Mouse (Mus musculus) left cerebral cortex, adult 18-20 months (tissue): ENCODE measurements around the gene Vti1b. TPM values are rescaled to one million over a fixed set of nuclear protein-coding genes. Genes with fewer than 3 reads are reported as not detected.
A peak's percentile ranks its signal among the peaks of the same experiment; 100 is the strongest.

Source experiments
- DNase-seq, 2 experiments: peaks; one replicate each; pipeline ENCODE4 v3.0.0; 2021 to 2022; ENCODE audit warnings: low spot score in 2 of 2, mixed read lengths in 1 of 2
- total RNA-seq, 2 experiments: library from RNA; stranded (reverse); gene quantifications; 2 replicates each; pipeline ENCODE4 v1.2.3; 2021

The Vti1b gene
- total RNA-seq, 2 experiments from 2014 or later: 264 to 275 TPM

GRCm38 (mm10) chr12:79140811-79141210, 31.7 kb downstream of the Vti1b start:
- DNase-seq: no peak

- DNase-seq: no peak
Measured at GRCm38 (mm10) chr12:79139417-79139816, 33.0 kb downstream of the Vti1b start.

- no peak for DNase-seq
Measured at GRCm38 (mm10) chr12:79138999-79139398, 33.5 kb downstream of the Vti1b start.

GRCm38 (mm10) chr12:79136949-79137348, 35.5 kb downstream of the Vti1b start:
- no peak for DNase-seq

GRCm38 (mm10) chr12:79135105-79135504, 37.4 kb downstream of the Vti1b start:
- DNase-seq: peak in 1 of 2 experiments; percentile 4

GRCm38 (mm10) chr12:79134676-79135075, 37.8 kb downstream of the Vti1b start:
- DNase-seq: peak in 1 of 2 experiments; percentile 23

GRCm38 (mm10) chr12:79131706-79132460, 40.6 kb downstream of the Vti1b start:
- DNase-seq: no peak

- DNase-seq: no peak
Measured at GRCm38 (mm10) chr12:79131178-79131675, 41.2 kb downstream of the Vti1b start.

GRCm38 (mm10) chr12:79130299-79131177, 41.9 kb downstream of the Vti1b start, which contains the start of gene Arg2:
TSS of gene Arg2 (plus strand) at chr12:79130777.
- DNase-seq: peak; percentile 72 to 74

- no peak for DNase-seq
Measured at GRCm38 (mm10) chr12:79122820-79123219, 49.6 kb downstream of the Vti1b start.

GRCm38 (mm10) chr12:79118991-79119390, 53.5 kb downstream of the Vti1b start:
- DNase-seq: no peak

Other genes with a start within 250 kb of the Vti1b start
- 10 to 100 TPM; 24.8 to 25.5 TPM for gene Tmem229b, start 165.0 kb downstream of the Vti1b start, total RNA-seq
- gene Plekhh1, start 143.5 kb downstream of the Vti1b start, total RNA-seq: 10 to 100 TPM in 1 of 2 experiments, 1 to 10 TPM in 1; 9.9 to 12.5 TPM
- 1 to 10 TPM; 8.3 to 9.6 TPM for gene Pigh, start 83.0 kb downstream of the Vti1b start, total RNA-seq
- 1 to 10 TPM; 2.0 to 2.7 TPM for gene Arg2, start 41.9 kb downstream of the Vti1b start, total RNA-seq
- 10 to 100 TPM; 22.5 to 26.6 TPM for gene Rdh11, start 19.6 kb upstream of the Vti1b start, total RNA-seq
- gene Rdh12, start 36.2 kb upstream of the Vti1b start, total RNA-seq: 1 to 10 TPM; 1.5 to 2.1 TPM
- gene Zfyve26, start 123.6 kb upstream of the Vti1b start, total RNA-seq: 10 to 100 TPM; 27.6 to 27.9 TPM
- under 1 TPM; 0.23 to 0.26 TPM for gene Rad51b, start 124.6 kb upstream of the Vti1b start, total RNA-seq